16 mouse cellular contexts compared by ENCODE assay signal in the genomic region with DNA sequence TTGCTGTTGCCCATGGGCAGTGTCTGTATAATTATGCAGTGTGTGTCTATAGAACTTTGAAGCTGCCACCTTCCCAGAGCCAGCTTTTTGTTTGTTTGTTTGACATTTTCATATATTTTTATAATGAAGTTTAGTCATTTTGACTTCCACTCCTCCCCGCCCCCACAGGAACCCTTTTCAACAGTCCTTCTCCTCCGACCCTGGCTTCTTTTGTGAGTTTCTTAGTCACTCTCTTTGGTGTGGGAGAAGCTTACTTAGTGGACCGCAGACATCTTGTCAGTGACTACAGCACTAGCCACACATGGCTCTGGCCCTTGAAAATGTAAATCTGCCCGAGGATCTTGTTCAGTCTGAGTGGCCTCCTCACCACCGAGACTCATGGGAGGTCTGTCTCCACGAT. TPM values are rescaled to one million over a fixed set of nuclear protein-coding genes. Genes with fewer than 3 reads are reported as not detected.
A peak's percentile ranks its signal among the peaks of the same experiment; 100 is the strongest.
DNase-seq lines count a peak whose midpoint lies in the region; ATAC-seq and TF ChIP-seq lines count a peak whose summit lies in the region.
"Had no signal": no experiment of that assay in that cellular context is flagged by ENCODE, and none has a peak within 500 bp of the region (broad histone marks: within the 10 kb centered on the region; RNA-seq: fewer than 3 reads in every experiment).

No protein-coding gene starts in this region.

- no peaks in the 10 kb centered on the region for H3K9me3 ChIP-seq in heart, embryonic 10.5 days
- H3K9me3 ChIP-seq in intestine, postnatal 0 days (ENCODE audit: control insufficient read depth), result no peaks in the 10 kb centered on the region
- H3K9me3 ChIP-seq: limb, embryonic 13.5 days; liver, embryonic 12.5 days; stomach, embryonic 15.5 days had no signal

- peak overlapping the region; percentile 45; the same call in 1 of the 2 replicates for H3K27ac ChIP-seq in heart, embryonic 10.5 days
- H3K27ac ChIP-seq in layer of hippocampus, adult 2 months, result peak overlapping the region; percentile 23; the same call in 1 of the 2 replicates
- H3K27ac ChIP-seq in intestine, postnatal 0 days (ENCODE audit: low read depth, low read length), result no peak overlapping the region
- H3K27ac ChIP-seq: limb, embryonic 13.5 days; liver, embryonic 12.5 days; stomach, embryonic 15.5 days had no signal

- H3K4me2 ChIP-seq in intestine, postnatal 0 days (replicated peaks; ENCODE audit: low read depth), result no peak overlapping the region
- H3K4me2 ChIP-seq: limb, embryonic 13.5 days; liver, embryonic 12.5 days; midbrain, embryonic 11.5 days; stomach, embryonic 15.5 days had no signal

- no peak for TF ChIP-seq CTCF in layer of hippocampus, adult 2 months (conservative IDR thresholded peaks at IDR 0.05)
- TF ChIP-seq CTCF in intestine, postnatal 0 days (IDR thresholded peaks at IDR 0.05; ENCODE audit: low read depth), result no peak

- no peaks in the 10 kb centered on the region for H3K27me3 ChIP-seq in heart, embryonic 10.5 days (ENCODE audit: insufficient read depth, poor library complexity, severe bottlenecking)
- H3K27me3 ChIP-seq in intestine, postnatal 0 days (replicated peaks; ENCODE audit: control insufficient read depth, insufficient read depth, low read length), result no peaks in the 10 kb centered on the region
- H3K27me3 ChIP-seq: limb, embryonic 13.5 days; stomach, embryonic 15.5 days had no signal

- H3K4me1 ChIP-seq in heart, embryonic 10.5 days, result peaks cover 72% of the 10 kb centered on the region
- no peaks in the 10 kb centered on the region for H3K4me1 ChIP-seq in intestine, postnatal 0 days (replicated peaks; ENCODE audit: control insufficient read depth, insufficient read depth, low read length)

- H3K36me3 ChIP-seq in heart, embryonic 10.5 days, result peaks cover 4% of the 10 kb centered on the region; the same call in 1 of the 2 replicates
- no peaks in the 10 kb centered on the region for H3K36me3 ChIP-seq in intestine, postnatal 0 days (ENCODE audit: control insufficient read depth, insufficient read depth)
- H3K36me3 ChIP-seq: liver, embryonic 12.5 days; stomach, embryonic 15.5 days had no signal

- no peak for ATAC-seq in intestine, postnatal 0 days
- ATAC-seq: inflammation-experienced regulatory T-cells, adult 6 months; liver, embryonic 12.5 days had no signal

- H3K4me3 ChIP-seq in heart, embryonic 10.5 days, result no peak overlapping the region
- H3K4me3 ChIP-seq in layer of hippocampus, adult 2 months, result no peak overlapping the region
- H3K4me3 ChIP-seq in intestine, postnatal 0 days (ENCODE audit: low read depth, low read length), result no peak overlapping the region
- H3K4me3 ChIP-seq: limb, embryonic 13.5 days; liver, embryonic 12.5 days; stomach, embryonic 15.5 days had no signal

- no peak overlapping the region for H3K9ac ChIP-seq in intestine, postnatal 0 days (ENCODE audit: low read depth, low read length)
- H3K9ac ChIP-seq: limb, embryonic 13.5 days; liver, embryonic 12.5 days; stomach, embryonic 15.5 days had no signal

- intact Hi-C loops in heart, postnatal 36 days (cut with DNase I), result no loop called here

- DNase-seq in adrenal gland, postnatal 14 days, result peak; percentile 51
- DNase-seq in adrenal gland, adult 18-20 months (ENCODE audit: low spot score in 2 of 2), result no peak
- DNase-seq in heart, embryonic 10.5 days (ENCODE audit: low spot score), result no peak
- DNase-seq in heart, postnatal 36 days, result no peak
- no peak for DNase-seq in layer of hippocampus, adult 2 months (ENCODE audit: low spot score in 2 of 2)
- no peak for DNase-seq in layer of hippocampus, adult 8-10 months (ENCODE audit: low spot score in 2 of 2)
- DNase-seq: cerebellum, adult 9-11 months; kidney, adult 8-10 months; kidney, postnatal 25 days; thymus, postnatal 25 days had no signal

- WGBS in heart, embryonic 10.5 days, result 53% methylated on average over 6 of the region's 6 CpGs
- 83% methylated on average over 6 of the region's 6 CpGs for WGBS in intestine, postnatal 0 days

RNA-seq across cellular contexts. Expression of gene Itsn1, which starts 35.3 kb away (rescaled TPM):
- total RNA-seq in adrenal gland, postnatal 14 days (2021), result 43.1 and 48.7 TPM in 2 replicates
- 10 to 100 TPM; 36.5 to 49.3 TPM for total RNA-seq in adrenal gland, adult 18-20 months (2021)
- 26.0 and 26.5 TPM in 2 replicates for polyA plus RNA-seq in heart, embryonic 10.5 days (2016; fragmentation: Nextera tagmentation; extraction: Ambion mirVana)
- 10 to 100 TPM; 44.0 to 44.7 TPM for total RNA-seq in heart, postnatal 36 days (2021)
- total RNA-seq in layer of hippocampus, adult 2 months (2021), result 100 to 1,000 TPM; 160 to 176 TPM
- 100 to 1,000 TPM; 141 to 206 (median 179) TPM for total RNA-seq in layer of hippocampus, adult 8-10 months (2022)
- 6.2 and 6.5 TPM in 2 replicates for polyA plus RNA-seq in intestine, postnatal 0 days (2015; fragmentation: Nextera tagmentation; extraction: Ambion mirVana)

RNA-seq across cellular contexts. Expression of gene Cryzl1, which starts 35.6 kb away (rescaled TPM):
- total RNA-seq in adrenal gland, postnatal 14 days (2021), result 43.4 and 45.5 TPM in 2 replicates
- 10 to 100 TPM; 45.9 TPM for total RNA-seq in adrenal gland, adult 18-20 months (2021)
- polyA plus RNA-seq in heart, embryonic 10.5 days (2016; fragmentation: Nextera tagmentation; extraction: Ambion mirVana), result 58.0 and 60.3 TPM in 2 replicates
- 10 to 100 TPM; 25.6 to 26.4 TPM for total RNA-seq in heart, postnatal 36 days (2021)
- 100 to 1,000 TPM; 104 to 111 TPM for total RNA-seq in layer of hippocampus, adult 2 months (2021)
- 100 to 1,000 TPM; 106 to 131 (median 119) TPM for total RNA-seq in layer of hippocampus, adult 8-10 months (2022)
- 36.3 and 42.2 TPM in 2 replicates for polyA plus RNA-seq in intestine, postnatal 0 days (2015; fragmentation: Nextera tagmentation; extraction: Ambion mirVana)
